Mouse (Mus musculus) CD4-positive, CD25-positive, alpha-beta regulatory T cell, adult 2 months (primary cell): ENCODE measurements at regions not wholly inside any gene's neighbourhood (a gene's known extent, or its start where the extent isn't known, plus 50 kb on each side); places are given as distances from the start of the nearest gene placed in this dataset.

ENCODE experiments used
- DNase-seq: peaks from one replicate; pipeline ENCODE4 v3.0.0-alpha.2; 2012; ENCODE audit warnings: low read depth, low spot score

DNA sequence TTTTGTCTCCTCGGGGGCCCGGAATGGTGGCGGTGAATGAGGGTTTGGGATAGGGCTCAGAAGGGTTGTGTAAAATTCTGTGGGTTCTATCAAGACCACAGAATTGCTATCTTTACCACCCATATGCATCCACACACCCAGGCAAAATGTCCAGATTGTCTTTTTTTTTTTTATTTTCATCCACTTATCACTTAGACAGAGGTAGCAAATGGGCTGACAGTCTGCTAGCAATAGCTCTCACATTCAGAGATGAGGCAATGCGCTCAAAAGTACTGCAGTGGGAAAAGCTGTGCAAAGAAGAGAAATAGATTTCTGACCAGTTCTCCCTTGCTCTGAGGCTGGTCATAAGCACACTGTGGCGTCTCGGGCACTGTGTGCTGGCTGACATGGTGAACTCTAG lies 154.5 kb downstream of the Dad1 start:
- DNase-seq = no peak

DNA sequence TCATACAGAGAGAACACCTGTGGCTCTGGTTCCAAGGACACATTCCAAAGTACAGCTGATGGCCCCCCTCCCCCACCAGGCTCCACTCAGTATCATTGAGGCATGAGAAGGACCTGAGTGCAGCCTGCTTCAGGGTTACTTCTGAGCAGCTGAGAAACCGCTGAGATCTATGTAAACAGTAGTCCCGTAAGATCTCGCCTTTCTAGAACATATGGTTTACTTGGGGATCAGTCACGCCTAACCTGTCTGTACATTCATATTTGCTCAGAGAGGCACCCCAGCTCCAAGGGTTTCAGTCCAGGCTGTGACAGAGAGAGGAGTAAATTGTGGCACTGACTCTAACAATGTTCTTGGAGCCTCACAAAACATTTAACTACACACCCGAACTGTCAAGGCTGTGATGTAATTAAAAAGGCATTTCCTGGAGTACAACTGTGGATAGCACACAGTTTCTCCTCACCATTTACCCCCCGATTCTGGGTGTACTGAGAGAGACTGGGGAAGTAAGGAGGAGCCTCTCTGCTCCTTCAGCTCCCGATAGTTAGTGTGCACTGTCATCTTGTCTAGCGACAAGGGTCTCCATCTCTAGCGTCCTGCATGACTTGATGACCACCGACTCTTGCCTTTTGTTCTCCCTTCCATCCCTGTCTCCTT lies 155.7 kb downstream of the Dad1 start:
- DNase-seq = no peak

DNA sequence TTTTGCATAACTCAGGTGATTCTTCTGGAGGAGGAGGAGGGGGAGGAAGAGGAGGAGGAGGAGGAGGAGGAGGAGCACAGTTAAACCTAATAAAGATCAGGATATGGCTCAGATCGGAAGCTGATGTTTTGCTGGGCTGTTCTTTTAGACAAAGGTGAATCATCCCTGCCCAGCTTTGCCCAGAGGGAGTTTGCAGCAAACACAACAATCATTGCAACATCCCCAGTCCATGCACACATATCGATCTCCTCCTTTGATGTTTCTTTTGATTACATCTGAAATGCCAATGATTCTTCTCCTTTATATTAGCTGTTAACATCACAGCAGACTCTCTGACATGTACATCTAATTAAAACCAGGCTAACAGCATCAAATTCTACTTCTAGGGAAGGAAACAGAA lies 156.9 kb downstream of the Dad1 start:
- no peak for DNase-seq

DNA sequence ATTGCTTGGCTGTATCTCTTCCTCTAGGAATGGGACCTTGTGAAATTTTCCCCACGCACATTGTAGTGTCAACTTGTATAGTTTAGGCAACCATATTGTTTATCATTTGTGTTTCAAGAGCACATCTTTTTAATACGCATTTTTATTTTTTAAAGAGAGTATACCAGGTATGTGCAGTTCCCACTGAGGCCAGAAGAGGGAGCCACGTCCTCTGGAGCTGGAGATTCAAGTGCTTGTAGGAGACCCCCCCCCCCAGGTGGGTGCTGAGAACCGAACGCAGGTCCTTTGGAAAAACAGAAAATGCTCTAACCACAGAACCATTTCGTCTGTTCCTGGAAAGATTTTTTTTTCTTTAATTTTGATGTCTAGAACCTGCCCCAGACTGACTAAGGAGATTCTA lies 161.5 kb downstream of the Dad1 start:
- DNase-seq = no peak

- DNase-seq = no peak
These were observed 167.2 kb downstream of the Dad1 start for GRCm38 (mm10) chr14:54086660-54087059.

- no peak for DNase-seq
These were observed 179.2 kb downstream of the Dad1 start for GRCm38 (mm10) chr14:54074659-54075058.

- no peak for DNase-seq
These were observed 181.5 kb downstream of the Dad1 start for GRCm38 (mm10) chr14:54072283-54072912.

- no peak for DNase-seq
These were observed 183.7 kb downstream of the Dad1 start for GRCm38 (mm10) chr14:54070240-54070639.

- DNase-seq = no peak
These were observed 185.2 kb downstream of the Dad1 start for GRCm38 (mm10) chr14:54068684-54069083.

DNA sequence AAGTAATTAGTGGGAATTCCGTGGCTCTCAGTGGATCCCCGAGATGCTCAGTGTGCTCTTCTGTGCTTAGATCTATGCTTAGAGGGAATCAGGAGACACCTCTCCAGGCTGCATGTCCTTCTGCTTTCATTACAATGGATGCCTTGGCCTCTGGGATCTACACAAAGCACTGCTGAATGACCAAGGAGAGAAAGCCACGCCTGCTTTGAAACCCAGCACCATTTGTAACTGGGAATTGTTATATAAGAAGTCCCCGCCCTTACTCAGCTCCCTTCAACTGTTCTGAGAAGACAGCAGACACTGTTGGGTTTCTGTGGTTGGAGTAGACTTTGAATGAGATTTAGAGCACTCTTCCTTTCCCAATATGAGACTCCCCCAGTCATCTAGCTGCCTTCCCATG lies 188.4 kb downstream of the Dad1 start:
- no peak for DNase-seq

DNA sequence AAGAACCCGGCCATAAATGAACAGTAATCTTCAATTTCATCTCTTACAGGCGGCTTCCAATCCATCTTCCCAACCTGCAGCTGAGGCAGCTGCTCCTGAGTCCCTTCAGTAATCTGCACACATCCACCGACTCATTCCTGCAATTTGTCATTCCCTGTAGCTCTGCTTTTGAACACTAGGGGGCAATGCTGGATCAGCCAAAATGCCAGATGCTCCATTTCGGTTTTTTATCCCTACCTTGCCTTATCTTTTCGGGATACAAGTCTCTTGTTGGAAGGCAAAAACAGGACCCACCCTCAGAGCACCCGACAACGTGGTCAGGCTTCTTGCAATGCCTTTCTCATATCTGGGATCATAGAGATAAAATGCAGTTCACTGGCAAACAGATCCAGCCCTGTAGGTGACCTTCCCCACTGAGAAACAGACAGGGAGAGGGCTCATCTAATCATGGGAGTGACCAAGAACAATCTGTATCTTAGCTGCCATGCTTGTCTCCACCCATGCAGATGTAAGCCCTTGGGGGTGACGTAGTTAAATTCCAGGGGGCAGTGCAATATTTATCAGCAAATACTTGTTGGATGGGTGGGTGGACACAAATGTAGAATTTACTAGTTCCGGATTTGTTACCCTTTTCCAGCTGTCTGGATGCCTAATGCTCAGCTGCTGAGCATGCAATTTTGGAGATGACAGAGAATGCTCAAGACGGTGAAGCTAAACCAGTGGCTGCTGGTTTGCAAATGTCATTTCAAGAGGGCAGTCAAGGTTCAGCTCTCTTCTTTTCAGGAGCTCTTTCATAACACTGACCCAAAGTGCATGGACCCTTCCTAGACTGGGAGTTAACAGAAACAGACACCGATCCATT lies 189.1 kb downstream of the Dad1 start:
- DNase-seq = peak; percentile 1

DNA sequence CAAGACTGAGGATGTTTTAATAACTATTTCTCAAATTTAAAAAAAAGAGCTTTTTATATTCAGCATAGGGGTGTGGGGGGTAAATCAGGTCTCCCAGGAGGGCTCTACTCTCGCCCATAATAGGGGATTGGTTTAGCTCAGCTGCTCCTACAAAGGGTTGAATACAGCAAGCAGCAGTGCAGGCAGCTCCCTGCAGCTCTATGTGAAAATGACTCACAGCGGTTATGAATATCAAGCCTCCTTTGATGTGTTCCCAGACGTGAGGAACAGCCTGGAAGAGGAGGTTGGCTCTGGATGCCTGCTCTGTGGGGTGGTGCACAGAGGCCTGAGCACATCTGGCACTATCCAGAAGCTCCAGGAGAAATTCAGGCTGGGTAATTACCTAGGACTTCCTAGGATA lies 192.3 kb downstream of the Dad1 start:
- no peak for DNase-seq

GRCm38 (mm10) chr14:54059776-54060175 lies 194.1 kb downstream of the Dad1 start:
- DNase-seq = peak; percentile 57

GRCm38 (mm10) chr14:54059096-54059495 lies 194.8 kb downstream of the Dad1 start:
- no peak for DNase-seq

DNA sequence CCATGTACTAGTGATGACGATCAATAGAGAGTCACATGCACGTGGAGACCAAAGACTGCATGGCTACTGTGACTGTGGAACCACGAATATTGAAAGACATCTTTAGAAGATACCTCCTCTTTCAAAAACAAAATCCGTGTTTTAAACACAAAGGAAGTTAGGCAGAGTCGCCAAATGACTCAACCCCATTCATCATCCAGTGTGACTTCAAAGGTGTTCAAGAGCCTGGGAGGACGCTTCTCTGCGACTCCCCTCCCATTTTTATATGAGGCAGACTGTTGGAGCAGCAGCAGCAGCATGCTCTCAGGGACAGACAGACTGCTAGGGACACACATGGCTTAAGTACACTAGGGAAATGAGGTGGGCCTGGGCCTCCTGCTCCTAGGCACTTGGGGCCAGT lies 197.2 kb downstream of the Dad1 start:
- DNase-seq = no peak

DNA sequence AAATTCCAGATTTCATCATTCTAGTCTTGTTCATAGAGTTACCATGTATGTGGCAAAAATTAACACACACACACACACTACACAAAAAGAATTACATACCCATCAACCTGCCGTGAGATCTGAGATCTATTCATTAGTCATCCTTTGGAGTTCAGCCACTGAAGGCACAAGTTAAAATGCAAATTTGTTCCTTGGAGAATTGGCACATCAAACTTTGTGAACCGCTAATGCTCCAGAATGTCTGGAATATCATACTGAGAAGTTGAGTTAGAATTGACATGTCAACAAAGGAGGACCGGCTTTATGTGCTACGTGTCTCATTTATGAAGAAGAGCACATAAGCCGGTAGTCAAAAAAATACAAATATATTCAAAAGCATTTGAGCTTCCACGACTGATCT lies 198.5 kb downstream of the Dad1 start:
- no peak for DNase-seq

DNA sequence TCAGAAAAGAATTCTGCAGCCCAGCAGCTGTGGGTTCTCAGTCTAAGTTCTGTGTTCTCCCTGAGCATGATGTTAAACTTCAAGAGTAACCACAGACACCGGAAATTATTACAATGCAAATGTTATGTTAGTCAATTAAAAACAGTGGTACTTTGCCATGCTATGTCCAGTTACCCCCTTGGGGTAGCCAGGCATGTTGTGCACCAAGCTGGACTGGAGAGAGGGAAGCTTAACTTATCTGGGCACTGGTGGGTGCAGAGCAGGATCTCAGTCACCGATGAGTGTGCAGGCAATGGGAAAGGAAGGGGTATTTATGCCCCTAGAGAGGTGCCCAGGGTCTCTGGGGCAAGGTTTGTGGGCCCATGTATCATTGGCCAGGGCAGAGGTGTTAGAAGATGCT lies 211.6 kb downstream of the Dad1 start:
- DNase-seq = no peak

DNA sequence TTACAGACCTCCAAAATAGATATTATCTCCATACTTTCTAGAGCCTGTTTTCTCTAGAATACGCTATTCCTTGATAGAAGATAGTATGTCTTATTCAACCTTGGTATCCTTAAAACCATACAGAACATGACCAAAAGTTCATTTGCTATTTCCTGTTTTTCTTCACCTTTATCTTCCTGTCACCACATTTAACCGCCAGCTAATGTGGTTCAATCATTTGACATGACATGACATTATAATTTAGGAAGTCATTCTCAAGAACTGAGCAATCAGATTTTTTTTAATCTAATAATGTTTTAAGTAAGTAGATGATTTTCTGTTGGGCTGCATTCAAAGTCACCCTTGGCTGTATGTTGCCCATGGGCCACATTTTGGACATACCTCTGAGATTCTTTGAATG lies 213.3 kb downstream of the Dad1 start:
- peak; percentile 1 for DNase-seq

DNA sequence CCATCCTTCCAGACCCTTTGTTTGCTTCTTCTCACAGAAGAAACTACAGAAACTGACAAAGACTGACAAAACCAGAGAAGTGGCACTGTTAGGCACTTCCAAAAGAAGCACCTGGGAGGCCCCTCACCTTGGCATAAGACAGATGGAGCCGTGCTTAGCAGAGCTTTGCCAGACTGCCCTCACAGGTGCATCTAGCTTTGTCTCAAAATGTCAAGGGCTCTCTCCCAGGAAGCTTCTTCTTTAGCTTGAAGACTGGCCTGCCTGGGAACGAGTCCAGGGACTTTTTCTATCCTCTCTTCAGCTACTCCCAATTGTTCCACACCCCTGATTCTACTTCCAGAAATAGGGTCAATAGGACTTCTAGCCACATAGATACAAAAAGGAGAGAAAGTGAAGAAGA lies 219.4 kb downstream of the Dad1 start:
- DNase-seq = no peak

GRCm38 (mm10) chr14:54023552-54023951 lies 230.4 kb downstream of the Dad1 start:
- no peak for DNase-seq

GRCm38 (mm10) chr14:54021443-54021842 lies 232.5 kb downstream of the Dad1 start:
- no peak for DNase-seq

GRCm38 (mm10) chr14:54014628-54015027 lies 239.3 kb downstream of the Dad1 start:
- DNase-seq = no peak

- no peak for DNase-seq
These were observed 251.8 kb downstream of the Dad1 start for GRCm38 (mm10) chr14:54002083-54002482.
